Mouse (Mus musculus): ENCODE data around the gene Bmp2k.
A peak's percentile ranks its signal among the peaks of the same experiment; 100 is the strongest.

The Bmp2k gene

GRCm38 (mm10) chr5:97055511-97056068 lies 58.1 kb downstream of the Bmp2k start:
- DNase-seq (ENCODE audit: low read depth) = peak; percentile 85

DNA sequence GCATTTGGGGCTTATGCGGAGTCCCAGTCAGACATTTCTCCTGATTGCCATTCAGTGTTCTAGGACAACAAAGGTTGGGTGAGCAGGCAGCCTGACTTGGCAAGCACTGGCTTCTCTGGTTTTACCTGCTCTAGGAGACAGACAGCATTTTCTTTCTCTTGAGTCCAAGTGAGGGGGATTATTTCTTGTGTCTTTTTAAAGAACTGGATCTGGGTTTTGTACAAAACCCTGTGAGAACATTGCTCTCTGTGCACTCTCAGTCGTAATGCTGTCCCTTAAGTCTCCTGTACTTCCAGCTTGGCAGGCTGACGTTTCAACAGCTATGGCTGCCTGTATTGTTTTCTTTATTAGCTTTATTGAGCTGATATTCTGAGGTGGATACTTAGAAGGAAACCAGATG lies 58.9 kb downstream of the Bmp2k start:
- no peak for DNase-seq (ENCODE audit: low read depth)

GRCm38 (mm10) chr5:97056791-97057450 lies 59.4 kb downstream of the Bmp2k start:
- no peak for DNase-seq (ENCODE audit: low read depth)

DNA sequence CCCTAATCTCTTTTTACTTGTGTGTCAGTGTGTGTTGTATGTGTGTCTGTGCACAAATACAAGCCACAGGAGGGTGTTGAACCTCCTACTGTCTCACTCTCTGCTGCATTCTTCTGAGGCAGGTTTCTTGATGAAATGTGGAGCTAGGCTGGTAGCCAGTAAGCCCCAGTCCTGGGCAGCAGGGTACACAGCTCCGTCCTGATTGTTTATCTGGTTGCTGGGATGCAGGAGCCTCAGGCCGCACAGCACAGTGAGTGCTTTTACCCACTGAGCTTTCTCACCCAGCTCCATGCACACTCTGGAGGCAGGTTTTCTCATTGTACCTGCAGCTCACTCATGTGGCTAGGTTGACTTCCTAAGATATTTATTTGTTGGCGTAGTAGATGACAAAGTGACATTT lies 63.4 kb downstream of the Bmp2k start:
- DNase-seq (ENCODE audit: low read depth) = no peak

DNA sequence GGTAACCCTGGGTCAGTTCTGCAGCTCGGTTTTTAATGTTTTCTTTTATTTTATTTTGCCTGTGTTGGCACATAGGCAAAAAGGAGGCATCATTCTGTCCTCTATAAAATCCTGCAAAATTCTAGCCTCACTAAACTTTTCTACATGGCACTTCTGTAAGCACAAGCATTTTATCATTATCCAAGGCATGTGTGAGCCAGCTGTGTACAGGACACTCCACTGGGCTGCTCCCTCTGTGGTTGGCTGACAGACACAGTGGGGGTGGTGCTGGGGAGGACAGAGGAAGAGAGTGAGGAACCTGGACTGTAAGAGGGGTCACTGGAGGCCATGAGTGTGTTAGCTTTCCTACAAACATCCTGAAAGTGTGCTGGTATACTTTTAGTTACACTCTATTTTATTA lies 64.6 kb downstream of the Bmp2k start:
- DNase-seq (ENCODE audit: low read depth) = no peak

- no peak for DNase-seq (ENCODE audit: low read depth)
These were observed 68.3 kb downstream of the Bmp2k start for GRCm38 (mm10) chr5:97065746-97066145.

DNA sequence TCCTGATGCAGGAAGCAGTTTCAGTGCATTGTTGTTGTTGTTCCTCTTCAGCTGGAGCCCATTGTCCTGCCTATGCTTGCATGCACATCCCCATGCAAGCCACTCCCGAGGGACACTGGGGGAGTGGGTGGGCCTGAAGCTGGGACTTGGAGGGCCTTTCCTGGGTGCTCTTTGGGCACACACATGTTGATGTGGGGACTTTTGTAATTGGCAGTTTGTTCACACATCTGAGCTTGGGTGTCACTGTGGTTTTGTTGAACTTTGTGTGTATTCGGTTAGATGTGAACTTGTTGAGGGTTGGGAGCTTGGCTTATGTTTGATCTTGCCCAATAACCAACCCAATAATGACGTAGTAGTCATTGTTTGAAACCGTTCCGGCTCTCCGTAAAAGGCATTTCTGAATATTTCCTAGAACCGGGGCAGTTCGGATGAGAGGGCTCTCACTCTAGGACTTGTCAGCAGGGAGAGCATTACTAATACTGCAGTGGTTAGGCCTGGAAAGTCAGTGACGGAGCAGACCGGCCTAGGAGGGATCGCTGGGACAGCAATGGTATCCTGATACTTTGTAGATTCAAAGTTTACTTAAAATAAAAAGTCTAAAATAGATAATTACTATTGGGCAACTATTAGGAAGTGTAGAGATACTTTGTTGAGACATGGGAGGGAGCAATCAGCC lies 78.1 kb downstream of the Bmp2k start:
- no peak for DNase-seq (ENCODE audit: low read depth)

- DNase-seq (ENCODE audit: low read depth) = no peak
These were observed 78.7 kb downstream of the Bmp2k start for GRCm38 (mm10) chr5:97076167-97076566.

GRCm38 (mm10) chr5:97077676-97078075 lies 80.2 kb downstream of the Bmp2k start:
- DNase-seq (ENCODE audit: low read depth) = no peak

DNA sequence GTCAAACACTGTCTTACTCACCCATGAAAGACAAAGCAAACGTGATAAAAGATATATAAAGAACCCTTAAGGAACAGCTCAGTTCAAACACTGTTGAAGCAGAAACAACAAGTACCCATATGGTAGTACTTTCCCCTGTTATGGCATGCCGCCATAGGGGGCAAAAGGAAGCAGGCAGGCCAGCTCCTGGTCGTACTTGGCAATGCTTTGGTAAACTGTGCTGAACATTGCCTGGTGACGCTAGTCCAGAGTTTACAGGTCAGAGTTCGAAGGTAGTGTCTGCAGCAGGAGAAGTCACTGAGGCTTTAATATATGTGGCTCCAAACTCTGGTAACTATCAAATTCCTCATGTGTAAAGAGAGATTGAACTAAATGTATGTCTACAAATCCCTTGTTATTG lies 81.2 kb downstream of the Bmp2k start:
- no peak for DNase-seq (ENCODE audit: low read depth)

DNA sequence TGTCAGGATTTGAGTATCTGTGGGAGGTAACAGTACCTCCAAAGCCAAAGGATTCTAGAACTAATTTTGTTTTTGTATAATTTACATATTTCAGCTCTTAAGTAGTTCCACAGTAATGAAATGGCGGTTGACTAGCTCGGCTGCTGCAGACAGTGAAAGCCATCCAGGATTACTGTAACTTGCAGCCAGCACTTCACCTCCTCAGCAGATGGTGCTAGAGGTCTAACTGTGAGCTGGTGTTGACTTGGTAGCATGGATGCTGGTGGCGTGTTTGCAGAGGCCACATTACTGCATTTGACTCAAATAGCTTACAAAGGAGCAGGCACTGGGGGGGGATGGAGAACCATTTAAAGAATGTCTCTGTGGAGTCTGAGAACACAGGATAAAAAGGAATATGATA lies 84.0 kb downstream of the Bmp2k start:
- peak; percentile 9 for DNase-seq (ENCODE audit: low read depth)

- DNase-seq (ENCODE audit: low read depth) = no peak
These were observed 86.2 kb downstream of the Bmp2k start for GRCm38 (mm10) chr5:97083701-97084100.

DNA sequence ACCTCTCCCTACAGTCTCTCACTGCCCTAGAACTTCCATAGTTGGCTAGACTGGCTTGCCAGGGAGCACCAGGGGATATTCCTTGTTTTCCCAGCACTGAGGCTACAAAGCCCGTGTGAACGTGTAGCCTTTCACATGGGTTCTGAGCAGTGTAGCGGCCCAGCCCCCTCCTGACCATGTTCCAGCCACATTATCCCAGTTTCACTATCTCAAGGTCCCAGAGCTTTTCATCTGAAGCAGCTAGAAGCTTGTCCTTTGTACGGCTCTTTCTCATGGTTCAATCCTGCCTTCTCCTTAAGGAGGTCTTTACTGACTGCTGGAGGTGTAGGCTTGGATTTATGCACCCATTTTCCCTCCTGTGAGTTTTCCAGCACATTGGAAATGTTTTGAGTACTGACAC lies 87.1 kb downstream of the Bmp2k start:
- no peak for DNase-seq (ENCODE audit: low read depth)

DNA sequence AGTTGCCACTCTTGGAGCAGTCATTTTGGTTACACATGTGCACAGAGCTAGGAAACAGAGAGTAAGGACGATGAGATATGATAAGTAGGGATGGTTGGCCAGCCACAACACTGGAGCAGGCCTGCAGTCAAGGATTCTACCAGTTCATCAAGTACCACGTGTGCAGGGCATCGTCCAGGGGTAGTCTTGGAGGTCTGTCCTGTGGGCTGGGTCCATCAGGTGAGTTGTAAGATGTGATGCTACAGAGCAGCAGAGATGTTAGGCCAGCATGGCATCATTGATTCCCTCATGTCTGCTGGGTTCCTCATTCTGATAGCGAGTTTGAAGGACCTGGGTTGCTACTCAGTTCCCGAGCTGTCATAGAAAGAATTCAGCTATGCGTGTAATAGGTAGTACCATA lies 87.6 kb downstream of the Bmp2k start:
- DNase-seq (ENCODE audit: low read depth) = no peak

- no peak for DNase-seq (ENCODE audit: low read depth)
These were observed 89.6 kb downstream of the Bmp2k start for GRCm38 (mm10) chr5:97087030-97087630.

DNA sequence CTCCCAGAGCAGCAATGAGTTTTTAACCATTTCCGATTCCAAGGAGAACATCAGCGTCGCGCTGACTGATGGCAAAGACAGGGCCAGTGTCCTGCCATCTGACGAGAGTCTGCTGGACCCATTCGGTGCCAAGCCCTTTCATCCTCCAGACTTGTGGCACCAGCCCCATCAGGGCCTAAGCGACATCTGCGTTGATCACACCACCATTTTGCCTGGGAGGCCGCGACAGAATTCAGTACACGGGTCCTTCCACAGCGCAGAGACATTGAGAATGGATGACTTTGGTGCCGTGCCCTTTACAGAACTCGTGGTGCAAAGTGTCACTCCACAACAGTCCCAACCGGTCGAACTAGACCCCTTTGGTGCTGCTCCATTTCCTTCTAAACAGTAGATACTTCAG lies 90.3 kb downstream of the Bmp2k start:
- DNase-seq (ENCODE audit: low read depth) = no peak

DNA sequence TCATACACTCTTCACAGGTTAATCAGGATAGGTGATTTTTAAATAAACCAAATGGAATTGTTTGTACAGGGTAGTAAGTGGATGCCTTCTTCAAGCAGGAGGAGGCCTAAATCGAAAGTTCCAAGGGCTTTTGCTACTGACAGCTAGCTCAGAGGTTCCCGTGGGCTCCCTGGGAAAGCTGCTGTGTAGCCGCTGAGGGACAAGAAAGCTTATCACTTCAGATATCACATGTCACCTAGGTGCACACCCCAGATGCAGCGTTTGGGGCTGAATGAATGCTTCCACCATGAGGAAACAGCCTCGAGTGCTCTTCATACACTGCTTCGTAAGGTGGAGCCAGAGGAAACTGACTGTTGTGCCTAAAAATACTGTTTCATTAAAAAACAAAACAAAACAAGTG lies 90.7 kb downstream of the Bmp2k start:
- no peak for DNase-seq (ENCODE audit: low read depth)

- DNase-seq (ENCODE audit: low read depth) = no peak
These were observed 91.9 kb downstream of the Bmp2k start for GRCm38 (mm10) chr5:97089426-97089825.

GRCm38 (mm10) chr5:97090034-97090784 lies 92.7 kb downstream of the Bmp2k start:
- no peak for DNase-seq (ENCODE audit: low read depth)

DNA sequence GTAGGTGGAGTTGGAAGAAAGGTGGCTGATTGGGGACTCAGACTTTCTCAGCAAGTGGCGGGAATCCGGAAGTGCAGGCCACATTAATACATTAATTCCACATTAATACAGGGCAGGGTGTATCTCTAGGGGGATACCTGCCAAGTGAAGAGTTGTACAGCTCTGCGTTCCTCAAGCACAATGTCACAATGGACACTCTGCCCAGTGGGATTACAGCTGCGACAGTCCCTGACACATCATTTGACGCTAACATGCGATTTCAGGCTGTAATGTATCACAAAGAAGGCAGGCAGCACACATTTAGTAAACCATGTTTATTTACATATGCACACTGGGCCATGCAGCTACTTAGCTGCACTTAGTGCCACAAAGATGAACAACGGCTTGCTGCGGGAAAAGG lies 95.5 kb downstream of the Bmp2k start:
- DNase-seq (ENCODE audit: low read depth) = no peak

DNA sequence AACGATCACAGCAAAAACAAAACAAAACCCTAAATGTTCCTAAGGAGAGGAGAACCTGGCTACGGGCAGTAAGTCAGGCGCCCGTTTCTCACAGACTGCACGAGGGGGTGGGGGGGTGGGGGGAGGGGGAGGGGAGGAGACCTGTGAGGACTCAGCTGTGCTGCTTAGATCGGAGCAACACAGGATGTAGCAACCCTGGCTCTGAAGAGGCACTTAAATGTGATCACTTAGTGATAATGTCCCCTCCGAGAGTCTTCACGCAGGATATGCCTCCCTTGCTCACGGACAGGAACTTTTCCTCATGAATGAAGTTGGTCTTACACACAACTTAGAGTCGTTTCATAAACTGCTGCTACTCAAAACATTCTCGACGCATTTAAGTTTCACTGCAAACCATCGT lies 97.8 kb downstream of the Bmp2k start:
- no peak for DNase-seq (ENCODE audit: low read depth)

DNA sequence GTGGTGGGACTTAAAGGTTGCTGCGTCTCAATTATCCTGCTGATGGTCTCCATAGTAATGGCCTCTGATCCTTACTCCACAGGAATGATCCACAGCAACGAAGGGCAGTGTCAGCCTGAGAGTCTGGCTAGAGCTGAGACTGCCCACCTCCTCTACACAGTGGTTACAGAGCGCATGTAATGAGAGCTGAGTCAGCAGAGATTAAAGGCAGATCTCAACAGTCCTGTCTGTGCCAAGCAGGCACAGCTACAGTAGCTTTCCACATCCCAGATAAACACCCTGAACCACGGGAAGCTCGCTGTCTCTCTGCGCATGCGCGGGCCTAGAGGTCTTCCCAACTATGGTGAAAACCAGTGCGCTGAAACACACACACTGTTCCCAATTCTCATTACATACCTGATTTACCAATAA lies 100.1 kb downstream of the Bmp2k start:
- DNase-seq (ENCODE audit: low read depth) = no peak

DNA sequence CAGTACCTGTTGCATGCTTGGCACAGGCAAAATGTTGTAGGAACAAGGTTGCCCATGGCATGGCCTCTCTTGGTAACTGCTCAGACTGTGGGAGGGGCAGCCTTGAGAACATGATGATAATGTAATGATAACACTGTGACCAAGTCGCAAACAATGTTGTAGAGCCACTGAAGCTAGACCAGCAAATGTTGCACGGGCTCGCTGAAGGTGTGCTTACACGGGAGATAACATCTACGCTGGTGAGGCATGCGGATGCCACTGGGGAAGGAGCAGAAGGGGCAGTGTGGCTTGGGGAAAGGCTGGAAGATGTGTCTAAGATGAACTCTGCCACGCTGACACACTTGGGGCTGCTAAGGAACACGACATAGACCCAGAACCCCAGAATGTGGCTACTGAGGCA lies 102.5 kb downstream of the Bmp2k start:
- DNase-seq (ENCODE audit: low read depth) = no peak
